Mouse (Mus musculus) stomach, postnatal 0 days (tissue): ENCODE data around the gene Carns1. TPM values are rescaled to one million over a fixed set of nuclear protein-coding genes. Genes with fewer than 3 reads are reported as not detected.

Source experiments
- ATAC-seq: fragments of 200-750 bp; cut with Nextera tagmentation; 2 replicates; pipeline ENCODE4 v1.8.0; 2017; ENCODE audit not compliant: low FRiP score, low TSS enrichment
- DNase-seq: peaks from one replicate; pipeline ENCODE4 v3.0.0-alpha.2; 2016; ENCODE audit warnings: low spot score
- H3K27ac ChIP-seq: fragments of 300-500 bp; sonication (generic); replicated peaks from 2 replicates; pipeline ENCODE4 v1.5.1; 2014; ENCODE audit warnings: mild to moderate bottlenecking, control low read depth
- H3K27me3 ChIP-seq: fragments of 300-500 bp; sonication (generic); 2 replicates; pipeline ENCODE4 v1.6.1; 2014; ENCODE audit warnings: low read length; ENCODE audit not compliant: control insufficient read depth, insufficient read depth
- H3K36me3 ChIP-seq: fragments of 300-500 bp; sonication (generic); 2 replicates; pipeline ENCODE4 v1.6.1; 2014; ENCODE audit warnings: low read length, mixed read lengths; ENCODE audit not compliant: control insufficient read depth, insufficient read depth
- H3K4me1 ChIP-seq: fragments of 300-500 bp; sonication (generic); replicated peaks from 2 replicates; pipeline ENCODE4 v1.6.1; 2014; ENCODE audit warnings: antibody characterized with exemption; ENCODE audit not compliant: control insufficient read depth, insufficient read depth
- H3K4me2 ChIP-seq: fragments of 300-500 bp; sonication (generic); replicated peaks from 2 replicates; pipeline ENCODE4 v1.6.1; 2014; ENCODE audit warnings: low read depth, mild to moderate bottlenecking, control low read depth, moderate library complexity
- H3K4me3 ChIP-seq: fragments of 300-500 bp; sonication (generic); 2 replicates; pipeline ENCODE4 v1.5.1; 2014; ENCODE audit warnings: low read depth, low read length, control low read depth
- H3K9ac ChIP-seq: fragments of 300-500 bp; sonication (generic); 2 replicates; pipeline ENCODE4 v1.6.1; 2014; ENCODE audit warnings: mild to moderate bottlenecking, low read length, control low read depth, mixed read lengths
- H3K9me3 ChIP-seq: fragments of 300-500 bp; sonication (generic); 2 replicates; pipeline ENCODE4 v1.6.1; 2016; ENCODE audit warnings: low read length; ENCODE audit not compliant: control insufficient read depth
- CTCF ChIP-seq: IDR thresholded peaks from 2 replicates; pipeline ENCODE4 v1.5.1; 2016; ENCODE audit warnings: antibody characterized with exemption, low read depth, mild to moderate bottlenecking, moderate library complexity
- EP300 ChIP-seq: optimal IDR thresholded peaks from 2 replicates; pipeline ENCODE3; 2016; ENCODE audit warnings: antibody characterized with exemption
- WGBS: fragments of 180-500 bp; shearing (Covaris S2); extraction: QIAGEN DNeasy Blood & Tissue Kit; methylation state at CpG from one replicate; pipeline ENCODE4 v1.1.7; 2014; 5-methylcytosine and 5-hydroxymethylcytosine counted together
- polyA plus RNA-seq: library from polyadenylated mRNA; unstranded; fragments of >200 nt; fragmentation: Nextera tagmentation; extraction: Ambion mirVana; gene quantifications from 2 replicates; pipeline ENCODE4 v1.2.1, GENCODE M21; 2015

Carns1 gene
- polyA plus RNA-seq, 1 experiment from 2014 or later = 1.5 TPM

DNA sequence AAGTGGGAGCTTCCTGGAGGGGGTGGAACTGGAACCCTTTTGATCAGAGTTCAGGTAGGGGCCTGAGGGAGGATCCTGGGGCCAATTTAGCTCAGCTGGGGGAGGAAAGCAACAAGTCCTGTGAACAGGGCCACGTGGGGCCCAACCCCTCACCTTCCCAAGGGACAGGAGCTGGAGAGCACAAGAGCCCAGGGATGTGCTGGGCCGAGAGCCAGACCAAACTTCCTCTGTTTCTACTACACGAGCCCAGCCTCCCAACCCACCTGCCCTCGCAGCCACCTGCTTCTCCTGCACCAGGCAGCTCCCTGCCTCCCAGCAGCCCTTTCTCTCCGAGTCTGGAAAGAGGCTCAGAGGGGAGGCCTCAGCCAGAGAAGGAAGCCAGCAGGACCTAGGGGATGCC, 21.3 kb upstream of the Carns1 start:
- 32% methylated on average over 5 of the region's 5 CpGs for WGBS
- H3K27me3 ChIP-seq = no peaks in the 10 kb centered on the region
- H3K4me2 ChIP-seq = no peak overlapping the region
- TF ChIP-seq CTCF = no peak
- no peak for TF ChIP-seq EP300
- DNase-seq = no peak
- H3K4me3 ChIP-seq = no peak overlapping the region
- ATAC-seq = no peak
- no peak overlapping the region for H3K27ac ChIP-seq
- peaks cover 23% of the 10 kb centered on the region for H3K36me3 ChIP-seq
- no peaks in the 10 kb centered on the region for H3K9me3 ChIP-seq
- peaks cover 7% of the 10 kb centered on the region for H3K4me1 ChIP-seq
- H3K9ac ChIP-seq = no peak overlapping the region

DNA sequence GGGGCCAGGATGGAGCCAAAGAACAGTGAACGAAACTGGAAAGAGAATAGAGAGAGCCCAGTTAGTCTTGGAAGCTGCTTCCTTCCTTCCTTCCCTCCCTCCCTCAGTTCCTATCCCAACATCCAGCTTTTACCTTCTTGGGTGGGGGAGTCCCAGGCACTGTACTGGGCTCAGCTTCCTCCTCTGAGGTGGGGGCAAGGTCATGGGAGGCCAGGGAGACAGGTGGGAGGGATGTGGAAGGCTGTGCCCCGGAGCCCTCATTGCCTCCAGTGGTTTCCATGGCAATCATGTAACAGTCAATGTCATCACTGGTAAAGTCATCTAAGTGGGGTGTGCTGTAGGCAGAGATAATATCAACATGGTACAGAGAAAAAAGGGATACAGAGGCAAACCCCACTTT, 20.8 kb upstream of the Carns1 start:
- Histone ChIP-seq H3K36me3 (peaks cover 23% of the 10 kb centered on the region), H3K27me3 (no peaks in the 10 kb centered on the region), H3K9me3 (no peaks in the 10 kb centered on the region), H3K27ac (no peak overlapping the region), H3K9ac (no peak overlapping the region), H3K4me2 (no peak overlapping the region), H3K4me3 (no peak overlapping the region), H3K4me1 (peaks cover 7% of the 10 kb centered on the region)
- no peak for TF ChIP-seq CTCF
- TF ChIP-seq EP300 = no peak
- WGBS = 61% methylated on average over 2 of the region's 2 CpGs
- no peak for DNase-seq
- no peak for ATAC-seq

DNA sequence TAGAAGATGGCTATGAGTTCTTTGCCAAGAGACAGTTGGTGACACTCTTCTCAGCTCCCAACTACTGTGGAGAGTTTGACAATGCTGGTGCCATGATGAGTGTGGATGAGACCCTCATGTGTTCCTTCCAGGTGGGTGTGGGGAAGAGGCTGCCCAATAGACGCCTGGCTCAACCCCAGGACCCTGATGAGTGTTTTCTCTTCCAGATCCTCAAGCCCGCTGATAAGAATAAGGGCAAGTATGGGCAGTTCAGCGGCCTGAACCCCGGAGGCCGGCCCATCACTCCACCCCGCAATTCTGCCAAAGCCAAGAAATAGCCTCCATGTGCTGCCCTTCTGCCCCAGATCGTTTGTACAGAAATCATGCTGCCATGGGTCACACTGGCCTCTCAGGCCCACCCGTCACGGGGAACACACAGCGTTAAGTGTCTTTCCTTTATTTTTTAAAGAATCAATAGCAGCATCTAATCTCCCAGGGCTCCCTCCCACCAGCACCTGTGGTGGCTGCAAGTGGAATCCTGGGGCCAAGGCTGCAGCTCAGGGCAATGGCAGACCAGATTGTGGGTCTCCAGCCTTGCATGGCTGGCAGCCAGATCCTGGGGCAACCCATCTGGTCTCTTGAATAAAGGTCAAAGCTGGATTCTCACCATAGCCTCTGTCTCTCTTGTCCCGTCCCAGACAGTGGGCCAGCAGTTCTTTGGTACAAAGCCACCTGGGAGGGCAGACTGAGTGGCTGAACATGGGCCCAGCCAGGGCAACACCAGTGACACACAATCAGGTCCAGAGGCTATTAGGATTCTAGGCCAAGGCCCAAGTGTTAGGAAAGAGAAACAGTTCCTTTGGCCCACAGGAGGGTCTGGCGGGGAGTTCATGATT, 19.7 kb upstream of the Carns1 start:
- ATAC-seq (no peak), DNase-seq (no peak)
- H3K4me2 ChIP-seq = no peak overlapping the region
- no peaks in the 10 kb centered on the region for H3K27me3 ChIP-seq
- peaks cover 3% of the 10 kb centered on the region for H3K4me1 ChIP-seq
- no peaks in the 10 kb centered on the region for H3K9me3 ChIP-seq
- peaks cover 23% of the 10 kb centered on the region for H3K36me3 ChIP-seq
- H3K4me3 ChIP-seq = no peak overlapping the region
- whole genome bisulfite sequencing = 81% methylated on average over 12 of the region's 12 CpGs
- TF ChIP-seq CTCF (no peak), EP300 (no peak)
- H3K9ac ChIP-seq = no peak overlapping the region
- no peak overlapping the region for H3K27ac ChIP-seq

DNA sequence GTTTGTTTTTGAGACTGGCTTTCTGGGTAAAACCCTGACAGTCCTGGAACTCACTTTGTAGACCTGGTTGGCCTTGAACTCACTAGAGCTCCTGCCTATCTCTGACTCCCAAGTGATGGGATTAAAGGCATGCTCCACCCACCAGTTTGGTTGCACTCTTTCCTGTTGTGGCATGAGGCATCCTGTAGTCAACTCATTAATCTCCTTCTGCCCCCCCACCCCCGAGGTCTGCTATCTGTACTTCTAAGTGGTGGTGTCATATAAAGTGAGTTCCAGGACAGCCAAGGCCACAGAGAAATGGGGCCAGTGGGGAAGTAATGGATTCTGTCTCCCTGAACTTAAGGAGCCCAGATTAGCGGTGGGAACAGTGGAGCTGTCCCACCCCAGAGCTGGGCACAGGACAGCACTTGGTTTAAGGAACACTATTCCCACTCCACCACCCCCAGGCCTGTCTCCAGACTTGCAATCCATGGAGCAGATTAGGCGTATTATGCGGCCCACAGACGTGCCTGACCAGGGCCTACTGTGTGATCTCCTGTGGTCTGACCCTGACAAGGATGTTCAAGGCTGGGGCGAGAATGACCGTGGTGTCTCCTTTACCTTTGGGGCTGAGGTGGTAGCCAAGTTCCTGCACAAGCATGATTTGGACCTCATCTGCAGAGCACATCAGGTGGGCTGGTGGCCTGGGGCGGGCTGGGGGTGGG, 18.9 kb upstream of the Carns1 start:
- H3K27me3 ChIP-seq = no peaks in the 10 kb centered on the region
- H3K36me3 ChIP-seq = peaks cover 23% of the 10 kb centered on the region
- H3K4me1 ChIP-seq = peaks cover 3% of the 10 kb centered on the region
- H3K9ac ChIP-seq = no peak overlapping the region
- H3K9me3 ChIP-seq = no peaks in the 10 kb centered on the region
- TF ChIP-seq EP300 (no peak), CTCF (no peak)
- no peak overlapping the region for H3K4me2 ChIP-seq
- no peak overlapping the region for H3K4me3 ChIP-seq
- DNase-seq (no peak), ATAC-seq (no peak)
- 80% methylated on average over 8 of the region's 8 CpGs for WGBS
- no peak overlapping the region for H3K27ac ChIP-seq

DNA sequence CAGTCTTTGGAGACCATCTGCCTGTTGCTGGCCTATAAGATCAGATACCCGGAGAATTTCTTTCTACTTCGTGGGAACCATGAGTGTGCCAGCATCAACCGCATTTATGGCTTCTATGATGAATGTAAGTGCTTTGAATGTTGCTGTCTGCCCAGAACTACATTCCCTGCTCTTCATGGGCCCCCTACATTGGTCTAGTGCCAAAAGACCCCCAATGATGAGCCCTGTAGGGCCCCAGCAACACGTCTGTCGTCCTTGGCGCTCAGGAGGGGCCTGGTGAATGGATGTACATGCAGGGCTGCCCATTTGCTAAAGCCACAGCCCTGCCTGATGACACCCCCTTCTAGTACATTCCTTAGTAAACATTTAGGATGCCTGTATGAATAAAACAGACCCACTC, 17.9 kb upstream of the Carns1 start:
- H3K4me2 ChIP-seq = peak overlapping the region; percentile 85
- TF ChIP-seq EP300 = no peak
- TF ChIP-seq CTCF = no peak
- H3K9ac ChIP-seq = peak overlapping the region; percentile 98
- H3K9me3 ChIP-seq = no peaks in the 10 kb centered on the region
- H3K27ac ChIP-seq = no peak overlapping the region
- H3K4me3 ChIP-seq = peak overlapping the region; percentile 84
- WGBS = 48% methylated on average over 6 of the region's 6 CpGs
- no peaks in the 10 kb centered on the region for H3K27me3 ChIP-seq
- ATAC-seq = no peak
- H3K36me3 ChIP-seq = peaks cover 23% of the 10 kb centered on the region
- H3K4me1 ChIP-seq = peaks cover 3% of the 10 kb centered on the region
- no peak for DNase-seq
